Mouse (Mus musculus) lung, postnatal 14 days (tissue): ENCODE data around the gene Uap1.
"Not testable (repeated sequence)": the region's sequence is repeated elsewhere in the genome, so short reads cannot be mapped to it uniquely, and the experiment has no call there.

ENCODE experiments used
- DNase-seq: peaks from one replicate; pipeline ENCODE4 v3.0.0; 2021

Gene Uap1

DNA sequence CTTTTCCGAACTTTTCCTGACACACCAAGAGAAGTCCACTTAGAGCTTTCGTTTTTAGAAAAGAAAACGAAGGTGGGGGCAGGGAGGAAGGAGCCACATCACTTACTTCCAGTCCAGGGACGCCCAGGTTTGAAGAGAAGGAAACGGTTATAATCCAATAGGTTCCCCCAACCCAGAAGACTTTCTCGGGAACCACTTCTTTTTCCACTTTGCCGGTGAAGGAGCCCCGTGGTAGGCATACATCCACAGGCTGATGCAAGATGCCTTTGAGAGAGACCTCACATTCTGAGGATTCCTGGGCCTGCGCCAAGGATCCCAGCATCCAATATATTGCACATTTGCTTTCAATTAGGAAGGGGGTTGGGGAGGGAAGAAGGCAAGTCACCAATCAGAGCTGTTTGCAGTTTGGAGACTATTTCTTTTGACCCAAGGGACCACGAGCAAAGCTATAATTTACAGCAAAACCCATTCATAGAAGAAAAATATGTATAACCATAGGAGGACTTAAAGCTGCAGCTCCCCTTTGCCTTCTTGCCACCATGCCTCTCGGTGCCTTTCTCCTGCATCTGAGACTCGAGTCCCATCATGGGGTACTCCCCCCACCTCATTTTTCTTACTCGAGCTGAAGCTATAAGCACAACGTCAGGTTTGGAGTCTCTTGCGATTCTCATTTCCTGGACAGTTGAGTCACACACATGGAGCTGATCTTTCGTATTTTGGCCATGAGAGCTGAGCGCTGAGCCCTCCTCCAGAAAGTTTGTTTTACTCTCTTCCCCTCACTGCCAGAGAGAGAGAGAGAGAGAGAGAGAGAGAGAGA, 64.0 kb downstream of the Uap1 start, which contains the start of gene Ddr2:
Ddr2 (minus strand) TSS at position 247 of the 817 bp plus-strand sequence.
- peak; percentile 70 for DNase-seq

DNA sequence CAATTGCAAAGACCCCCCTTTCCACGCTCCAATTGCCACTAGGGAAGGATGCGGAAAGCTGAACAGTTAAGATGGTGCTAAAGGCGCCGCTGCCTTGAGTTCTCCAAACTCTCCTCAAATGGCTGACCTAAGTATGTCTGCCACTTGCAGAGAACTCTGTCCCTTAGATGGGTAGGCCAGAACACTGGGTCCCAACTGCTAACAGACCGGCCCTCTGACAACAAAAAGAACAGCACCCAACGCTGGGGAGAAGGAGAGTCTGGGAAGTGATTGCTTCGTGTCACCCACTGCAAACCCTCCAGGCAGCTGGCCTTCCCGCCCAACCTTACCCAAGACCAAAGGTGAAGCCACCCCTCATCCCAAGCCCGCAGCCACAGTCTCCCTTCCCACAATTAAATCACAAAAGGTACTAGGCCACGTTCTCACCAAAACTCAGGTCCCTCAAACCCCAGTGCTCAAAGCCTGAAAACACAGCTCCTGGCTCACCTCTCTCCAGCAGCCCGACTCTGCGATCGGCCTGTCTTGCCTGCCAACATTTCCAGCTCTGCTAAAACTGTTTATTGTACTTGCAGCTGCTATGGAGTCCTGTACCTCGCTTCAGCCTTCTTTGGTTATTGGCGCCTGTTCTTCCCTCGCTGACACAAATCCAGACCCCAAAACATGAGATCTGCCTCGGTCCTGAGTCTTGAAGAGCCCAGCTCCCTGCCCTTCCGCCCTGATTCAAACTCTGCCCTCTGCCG, 64.8 kb downstream of the Uap1 start:
- peak; percentile 31 for DNase-seq

DNA sequence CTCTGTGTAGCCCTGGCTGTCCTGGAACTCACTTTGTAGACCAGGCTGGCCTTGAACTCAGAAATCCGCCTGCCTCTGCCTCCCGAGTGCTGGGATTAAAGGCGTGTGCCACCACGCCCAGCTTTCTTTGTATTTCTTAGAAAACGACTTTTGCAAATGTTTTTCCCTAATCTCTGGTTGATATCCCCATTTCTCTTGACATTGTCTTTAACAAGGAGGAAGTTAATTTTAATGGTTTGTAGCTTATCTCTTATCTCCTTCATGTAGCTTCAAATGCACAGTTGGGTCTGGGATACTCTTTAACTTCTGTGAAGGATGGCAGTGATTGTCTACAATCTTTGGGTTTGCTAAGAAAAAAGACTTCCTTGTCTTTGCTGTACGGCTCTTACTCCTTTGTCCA, 71.9 kb downstream of the Uap1 start:
- not testable (repeated sequence) for DNase-seq
